Mouse (Mus musculus) forebrain, embryonic 10.5 days (tissue): Measurements from ENCODE around the gene Atp8b5. TPM values are rescaled to one million over a fixed set of nuclear protein-coding genes. Genes with fewer than 3 reads are reported as not detected.

Source experiments
- DNase-seq: peaks from one replicate; pipeline ENCODE4 v3.0.0-alpha.2; 2017; ENCODE audit warnings: low spot score; ENCODE audit errors: extremely low spot score
- H3K27ac ChIP-seq: fragments of 300-500 bp; sonication (generic); 2 replicates; pipeline ENCODE4 v1.5.1; 2016; ENCODE audit warnings: mild to moderate bottlenecking
- H3K27me3 ChIP-seq: fragments of 300-500 bp; sonication (generic); 2 replicates; pipeline ENCODE4 v1.6.1; 2016; ENCODE audit warnings: mild to moderate bottlenecking; ENCODE audit not compliant: poor library complexity, severe bottlenecking
- H3K36me3 ChIP-seq: fragments of 300-500 bp; sonication (generic); replicated peaks from 2 replicates; pipeline ENCODE4 v1.6.1; 2016; ENCODE audit warnings: mild to moderate bottlenecking, moderate library complexity
- H3K4me1 ChIP-seq: fragments of 300-500 bp; sonication (generic); 2 replicates; pipeline ENCODE4 v1.6.1; 2016
- H3K4me3 ChIP-seq: fragments of 300-500 bp; sonication (generic); 2 replicates; pipeline ENCODE4 v1.5.1; 2016; ENCODE audit warnings: mild to moderate bottlenecking, moderate library complexity
- H3K9me3 ChIP-seq: fragments of 300-500 bp; sonication (generic); 2 replicates; pipeline ENCODE4 v1.6.1; 2016; ENCODE audit warnings: mild to moderate bottlenecking, moderate library complexity
- WGBS: fragments of 180-500 bp; shearing (Covaris S2); methylation state at CpG from one replicate; pipeline ENCODE4 v1.1.7; 2016; 5-methylcytosine and 5-hydroxymethylcytosine counted together
- polyA plus RNA-seq: library from polyadenylated mRNA; unstranded; fragments of >200 nt; fragmentation: Nextera tagmentation; extraction: Ambion mirVana; gene quantifications from 2 replicates; pipeline ENCODE4 v1.2.1, GENCODE M21; 2016

Gene Atp8b5
- polyA plus RNA-seq, 1 experiment from 2014 or later: 0.32 TPM

GRCm38 (mm10) chr4:43394345-43394891, 127.5 kb downstream of the Atp8b5 start:
- H3K27ac ChIP-seq: peak overlapping the region; percentile 65
- WGBS: 68% methylated on average over 15 of the region's 15 CpGs
- no peak for DNase-seq

DNA sequence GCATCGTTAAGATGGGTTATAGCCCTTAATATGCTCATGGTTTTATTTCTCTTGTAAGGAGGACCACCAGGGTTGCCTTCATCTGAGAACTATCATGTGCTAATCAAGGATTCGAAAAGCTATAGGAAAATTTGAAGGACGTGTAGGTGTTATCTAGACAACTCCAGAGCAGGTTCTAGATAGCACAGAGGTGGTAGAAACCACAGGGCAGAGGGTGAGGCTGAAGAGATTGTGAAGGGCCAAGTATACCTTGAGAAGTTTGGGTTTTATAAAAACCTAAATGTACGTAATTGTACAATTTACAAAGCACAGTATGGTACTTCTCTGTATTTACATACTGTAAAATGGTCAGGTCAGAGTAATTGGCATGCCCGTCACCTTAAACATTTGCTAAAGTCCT, 128.2 kb downstream of the Atp8b5 start:
- peaks cover 42% of the 10 kb centered on the region for H3K4me1 ChIP-seq
- no peak for DNase-seq
- 90% methylated on average over 5 of the region's 5 CpGs for WGBS
- H3K9me3 ChIP-seq: no peaks in the 10 kb centered on the region
- H3K27me3 ChIP-seq: no peaks in the 10 kb centered on the region
- peak overlapping the region; percentile 65; the same call in 1 of the 2 replicates for H3K27ac ChIP-seq
- H3K36me3 ChIP-seq: no peaks in the 10 kb centered on the region
- no peak overlapping the region for H3K4me3 ChIP-seq

More at GRCm38 (mm10) chr4:43394345-43394891, 127.5 kb downstream of the Atp8b5 start:
- H3K9me3 ChIP-seq: no peaks in the 10 kb centered on the region
- H3K27me3 ChIP-seq: no peaks in the 10 kb centered on the region
- no peak overlapping the region for H3K4me3 ChIP-seq
- no peaks in the 10 kb centered on the region for H3K36me3 ChIP-seq
- H3K4me1 ChIP-seq: peaks cover 40% of the 10 kb centered on the region

DNA sequence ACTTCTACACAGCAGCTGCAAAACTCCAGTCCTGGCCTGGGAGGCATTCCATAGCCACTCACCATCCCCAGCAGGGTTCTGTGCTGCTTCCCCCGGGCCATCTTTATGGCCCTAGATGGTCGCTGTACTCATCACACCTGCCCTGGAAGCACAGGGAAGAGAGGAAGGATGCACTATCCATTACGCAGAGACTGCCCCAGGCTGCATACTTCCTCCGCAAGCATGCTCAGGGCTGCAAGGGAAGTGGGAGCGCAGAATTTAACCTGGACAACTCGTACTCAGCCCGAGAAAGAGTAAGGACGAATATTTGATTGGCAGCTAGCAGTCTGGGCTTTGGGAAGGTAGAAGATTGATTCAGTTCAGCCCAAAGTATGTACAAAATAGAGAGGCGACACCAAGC, 128.9 kb downstream of the Atp8b5 start:
- WGBS: 77% methylated on average over 9 of the region's 9 CpGs
- no peak overlapping the region for H3K27ac ChIP-seq

GRCm38 (mm10) chr4:43396381-43396780, 129.4 kb downstream of the Atp8b5 start:
- Histone ChIP-seq H3K27ac (no peak overlapping the region), H3K4me1 (peaks cover 52% of the 10 kb centered on the region), H3K36me3 (no peaks in the 10 kb centered on the region), H3K9me3 (no peaks in the 10 kb centered on the region), H3K4me3 (no peak overlapping the region), H3K27me3 (no peaks in the 10 kb centered on the region)
- no peak for DNase-seq
- WGBS: 88% methylated on average over 5 of the region's 5 CpGs

More for the DNA sequence above, 128.9 kb downstream of the Atp8b5 start:
- H3K36me3 ChIP-seq: no peaks in the 10 kb centered on the region
- DNase-seq: no peak
- no peak overlapping the region for H3K4me3 ChIP-seq
- H3K27me3 ChIP-seq: no peaks in the 10 kb centered on the region
- H3K9me3 ChIP-seq: no peaks in the 10 kb centered on the region
- H3K4me1 ChIP-seq: peaks cover 47% of the 10 kb centered on the region

DNA sequence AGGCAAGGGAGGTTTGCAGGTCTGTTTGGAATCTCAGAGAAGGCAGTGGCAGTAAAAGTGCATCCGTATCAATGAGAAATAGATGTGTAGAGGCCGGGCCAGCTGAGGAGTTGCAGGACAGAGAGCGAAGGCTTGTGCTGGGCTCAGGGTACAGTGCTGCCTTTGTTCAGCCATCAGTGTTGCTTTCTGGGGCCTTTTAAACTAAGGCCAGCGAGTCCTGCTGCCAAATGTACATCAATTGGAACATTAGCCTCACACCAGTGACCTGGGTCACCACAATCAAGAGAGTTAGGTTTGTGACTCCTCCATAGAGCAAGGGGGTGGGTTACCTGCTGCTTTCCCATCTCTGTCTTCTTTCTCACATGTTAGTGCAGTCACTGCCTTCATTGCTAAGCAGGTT, 131.1 kb downstream of the Atp8b5 start:
- Histone ChIP-seq H3K9me3 (no peaks in the 10 kb centered on the region), H3K27ac (peak overlapping the region; percentile 51; the same call in 1 of the 2 replicates), H3K36me3 (no peaks in the 10 kb centered on the region), H3K27me3 (no peaks in the 10 kb centered on the region), H3K4me1 (peaks cover 50% of the 10 kb centered on the region), H3K4me3 (no peak overlapping the region)
- DNase-seq: no peak
- WGBS: 66% methylated on average over 4 of the region's 4 CpGs

DNA sequence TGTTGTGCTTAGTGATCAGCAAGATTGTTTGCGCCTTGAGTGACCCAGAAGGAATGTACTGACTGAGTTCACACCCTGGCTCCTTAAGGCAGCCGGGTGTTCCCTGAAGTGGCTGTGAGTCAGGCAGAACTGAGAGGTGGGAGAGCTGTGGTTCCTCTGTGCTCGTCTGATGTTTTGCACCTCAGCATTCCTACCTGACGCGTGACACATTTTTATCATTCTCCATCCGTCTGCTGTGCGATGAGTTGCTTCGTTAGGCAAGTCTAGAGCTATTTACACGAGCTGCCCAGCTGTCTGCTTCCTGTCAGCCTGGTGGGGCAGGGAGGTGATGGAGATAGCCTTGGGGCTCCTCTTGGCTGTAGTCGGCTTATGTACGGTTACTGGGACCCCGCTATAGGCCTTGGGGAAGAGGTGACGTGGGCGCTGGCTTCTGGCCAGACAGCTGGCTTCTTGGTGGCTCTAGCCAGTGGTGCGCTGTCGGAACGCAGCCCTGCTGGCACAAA, 131.9 kb downstream of the Atp8b5 start:
- no peaks in the 10 kb centered on the region for H3K9me3 ChIP-seq
- no peak overlapping the region for H3K4me3 ChIP-seq
- DNase-seq: no peak
- no peaks in the 10 kb centered on the region for H3K27me3 ChIP-seq
- H3K36me3 ChIP-seq: no peaks in the 10 kb centered on the region
- peaks cover 50% of the 10 kb centered on the region for H3K4me1 ChIP-seq
- 0 out of 2 replicates have a peak overlapping the region, but pooled peaks have one; percentile 51 for H3K27ac ChIP-seq
- 72% methylated on average over 17 of the region's 17 CpGs for WGBS

- Histone ChIP-seq H3K27ac (peak overlapping the region; percentile 33; the same call in 1 of the 2 replicates), H3K36me3 (no peaks in the 10 kb centered on the region), H3K4me3 (no peak overlapping the region), H3K9me3 (no peaks in the 10 kb centered on the region), H3K27me3 (no peaks in the 10 kb centered on the region), H3K4me1 (peaks cover 43% of the 10 kb centered on the region)
- no peak for DNase-seq
- 87% methylated on average over 31 of the region's 31 CpGs for WGBS
These were observed 132.6 kb downstream of the Atp8b5 start for GRCm38 (mm10) chr4:43399391-43400131.

GRCm38 (mm10) chr4:43400976-43401375, 134.0 kb downstream of the Atp8b5 start:
- Histone ChIP-seq H3K27ac (peak overlapping the region; percentile 36), H3K36me3 (no peaks in the 10 kb centered on the region), H3K4me3 (no peak overlapping the region), H3K27me3 (no peaks in the 10 kb centered on the region; the same call in 1 of the 2 replicates), H3K9me3 (no peaks in the 10 kb centered on the region), H3K4me1 (peaks cover 48% of the 10 kb centered on the region)
- no peak for DNase-seq
- WGBS: 20% methylated on average over 10 of the region's 10 CpGs

DNA sequence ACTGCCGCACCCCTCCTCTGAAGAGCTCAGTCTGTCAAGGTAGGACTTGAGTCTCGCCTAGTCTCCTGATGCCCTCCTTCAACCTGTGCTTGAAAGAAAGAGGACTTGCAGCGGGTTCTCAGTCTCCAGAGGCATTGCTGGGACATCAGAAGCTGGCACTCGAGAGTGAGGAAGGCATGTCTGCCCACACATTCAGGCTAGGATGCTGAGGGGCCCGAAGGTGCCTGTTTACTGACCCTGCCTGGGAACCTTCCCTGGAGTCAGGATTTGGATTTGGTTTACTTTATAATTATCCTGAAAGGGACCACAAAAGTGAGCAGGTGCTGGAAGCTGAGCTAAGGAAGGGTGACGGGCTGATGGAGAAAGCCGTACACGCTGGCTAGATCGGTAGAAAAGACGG, 134.5 kb downstream of the Atp8b5 start:
- H3K27me3 ChIP-seq: no peaks in the 10 kb centered on the region; the same call in 1 of the 2 replicates
- no peak for DNase-seq
- H3K27ac ChIP-seq: peak overlapping the region; percentile 36
- H3K9me3 ChIP-seq: no peaks in the 10 kb centered on the region
- no peaks in the 10 kb centered on the region for H3K36me3 ChIP-seq
- 85% methylated on average over 10 of the region's 10 CpGs for whole genome bisulfite sequencing
- H3K4me1 ChIP-seq: peaks cover 53% of the 10 kb centered on the region
- H3K4me3 ChIP-seq: no peak overlapping the region

- WGBS: 88% methylated on average over 9 of the region's 9 CpGs
- DNase-seq: no peak
- no peaks in the 10 kb centered on the region for H3K36me3 ChIP-seq
- H3K4me3 ChIP-seq: no peak overlapping the region
- H3K9me3 ChIP-seq: no peaks in the 10 kb centered on the region
- H3K27ac ChIP-seq: no peak overlapping the region
- peaks cover 61% of the 10 kb centered on the region for H3K4me1 ChIP-seq
- no peaks in the 10 kb centered on the region; the same call in 1 of the 2 replicates for H3K27me3 ChIP-seq
These were observed 135.3 kb downstream of the Atp8b5 start for GRCm38 (mm10) chr4:43402212-43402611.

- Histone ChIP-seq H3K4me3 (no peak overlapping the region), H3K27me3 (no peaks in the 10 kb centered on the region; the same call in 1 of the 2 replicates), H3K36me3 (no peaks in the 10 kb centered on the region), H3K27ac (no peak overlapping the region), H3K4me1 (peaks cover 49% of the 10 kb centered on the region), H3K9me3 (no peaks in the 10 kb centered on the region)
- DNase-seq: no peak
- 93% methylated on average over 10 of the region's 10 CpGs for WGBS
These were observed 137.7 kb downstream of the Atp8b5 start for GRCm38 (mm10) chr4:43404697-43405096.

- 1% methylated on average over 28 of the region's 28 CpGs for WGBS
- Histone ChIP-seq H3K36me3 (no peaks in the 10 kb centered on the region), H3K9me3 (no peaks in the 10 kb centered on the region), H3K27ac (peak overlapping the region; percentile 87), H3K4me1 (peaks cover 32% of the 10 kb centered on the region), H3K4me3 (peak overlapping the region; percentile 60), H3K27me3 (no peaks in the 10 kb centered on the region; the same call in 1 of the 2 replicates)
- peak; percentile 78 for DNase-seq
These were observed 139.4 kb downstream of the Atp8b5 start for GRCm38 (mm10) chr4:43406162-43406971.
